Mouse (Mus musculus): ENCODE results near the gene Tmem50b. TPM values are rescaled to one million over a fixed set of nuclear protein-coding genes. Genes with fewer than 3 reads are reported as not detected.

The Tmem50b gene
- polyA plus RNA-seq, 1 experiment from 2014 or later: 48.7 TPM

- Histone ChIP-seq H3K4me1 (ENCODE audit: control insufficient read depth, insufficient read depth, low read length) (no peaks in the 10 kb centered on the region), H3K4me3 (replicated peaks; ENCODE audit: low read length) (no peak overlapping the region), H3K27ac (ENCODE audit: low read length) (no peak overlapping the region), H3K36me3 (ENCODE audit: control insufficient read depth, insufficient read depth, low read length) (no peaks in the 10 kb centered on the region), H3K4me2 (ENCODE audit: low read depth, low read length) (no peak overlapping the region), H3K27me3 (ENCODE audit: control insufficient read depth, insufficient read depth, low read length) (no peaks in the 10 kb centered on the region), H3K9me3 (replicated peaks; ENCODE audit: control insufficient read depth, low read length) (no peaks in the 10 kb centered on the region), H3K9ac (ENCODE audit: low read length) (no peak overlapping the region)
- no peak for ATAC-seq (ENCODE audit: insufficient read depth, low FRiP score)
- WGBS: 88% methylated on average over 6 of the region's 6 CpGs
Observed at GRCm38 (mm10) chr16:91586244-91586643, 11.4 kb downstream of the Tmem50b start.

GRCm38 (mm10) chr16:91585617-91586016 lies 12.0 kb downstream of the Tmem50b start:
- H3K4me3 ChIP-seq (replicated peaks; ENCODE audit: low read length): no peak overlapping the region
- WGBS: 82% methylated on average over 5 of the region's 5 CpGs

GRCm38 (mm10) chr16:91582307-91582706 lies 15.3 kb downstream of the Tmem50b start:
- ATAC-seq (ENCODE audit: insufficient read depth, low FRiP score): no peak
- Histone ChIP-seq H3K4me3 (replicated peaks; ENCODE audit: low read length) (no peak overlapping the region), H3K4me1 (ENCODE audit: control insufficient read depth, insufficient read depth, low read length) (no peaks in the 10 kb centered on the region), H3K27me3 (ENCODE audit: control insufficient read depth, insufficient read depth, low read length) (no peaks in the 10 kb centered on the region), H3K27ac (ENCODE audit: low read length) (no peak overlapping the region), H3K9ac (ENCODE audit: low read length) (no peak overlapping the region), H3K36me3 (ENCODE audit: control insufficient read depth, insufficient read depth, low read length) (no peaks in the 10 kb centered on the region), H3K9me3 (replicated peaks; ENCODE audit: control insufficient read depth, low read length) (no peaks in the 10 kb centered on the region), H3K4me2 (ENCODE audit: low read depth, low read length) (no peak overlapping the region)
- 74% methylated on average over 2 of the region's 2 CpGs for WGBS

More at GRCm38 (mm10) chr16:91585617-91586016, 12.0 kb downstream of the Tmem50b start:
- Histone ChIP-seq H3K27me3 (ENCODE audit: control insufficient read depth, insufficient read depth, low read length) (no peaks in the 10 kb centered on the region), H3K36me3 (ENCODE audit: control insufficient read depth, insufficient read depth, low read length) (no peaks in the 10 kb centered on the region), H3K9me3 (replicated peaks; ENCODE audit: control insufficient read depth, low read length) (no peaks in the 10 kb centered on the region), H3K4me1 (ENCODE audit: control insufficient read depth, insufficient read depth, low read length) (no peaks in the 10 kb centered on the region), H3K4me2 (ENCODE audit: low read depth, low read length) (no peak overlapping the region), H3K27ac (ENCODE audit: low read length) (no peak overlapping the region), H3K9ac (ENCODE audit: low read length) (no peak overlapping the region)
- ATAC-seq (ENCODE audit: insufficient read depth, low FRiP score): no peak

GRCm38 (mm10) chr16:91578980-91579720 lies 18.4 kb downstream of the Tmem50b start:
- ATAC-seq (ENCODE audit: insufficient read depth, low FRiP score): no peak

GRCm38 (mm10) chr16:91575151-91575550 lies 22.4 kb downstream of the Tmem50b start:
- no peak overlapping the region for H3K4me2 ChIP-seq (ENCODE audit: low read depth, low read length)
- H3K4me1 ChIP-seq (ENCODE audit: control insufficient read depth, insufficient read depth, low read length): no peaks in the 10 kb centered on the region
- no peaks in the 10 kb centered on the region for H3K36me3 ChIP-seq (ENCODE audit: control insufficient read depth, insufficient read depth, low read length)
- no peak overlapping the region for H3K9ac ChIP-seq (ENCODE audit: low read length)
- H3K27ac ChIP-seq (ENCODE audit: low read length): no peak overlapping the region
- no peaks in the 10 kb centered on the region for H3K9me3 ChIP-seq (replicated peaks; ENCODE audit: control insufficient read depth, low read length)
- no peak overlapping the region for H3K4me3 ChIP-seq (replicated peaks; ENCODE audit: low read length)
- H3K27me3 ChIP-seq (ENCODE audit: control insufficient read depth, insufficient read depth, low read length): no peaks in the 10 kb centered on the region
- no peak for ATAC-seq (ENCODE audit: insufficient read depth, low FRiP score)
- 69% methylated on average over 13 of the region's 13 CpGs for WGBS

More at GRCm38 (mm10) chr16:91578980-91579720, 18.4 kb downstream of the Tmem50b start:
- Histone ChIP-seq H3K27me3 (ENCODE audit: control insufficient read depth, insufficient read depth, low read length) (no peaks in the 10 kb centered on the region), H3K4me1 (ENCODE audit: control insufficient read depth, insufficient read depth, low read length) (no peaks in the 10 kb centered on the region), H3K36me3 (ENCODE audit: control insufficient read depth, insufficient read depth, low read length) (no peaks in the 10 kb centered on the region), H3K4me3 (replicated peaks; ENCODE audit: low read length) (no peak overlapping the region), H3K9ac (ENCODE audit: low read length) (no peak overlapping the region), H3K27ac (ENCODE audit: low read length) (no peak overlapping the region), H3K9me3 (replicated peaks; ENCODE audit: control insufficient read depth, low read length) (no peaks in the 10 kb centered on the region), H3K4me2 (ENCODE audit: low read depth, low read length) (no peak overlapping the region)
- WGBS: 83% methylated on average over 14 of the region's 14 CpGs

GRCm38 (mm10) chr16:91571105-91571504 lies 26.5 kb downstream of the Tmem50b start:
- no peak overlapping the region for H3K4me2 ChIP-seq (ENCODE audit: low read depth, low read length)
- WGBS: 57% methylated on average over 3 of the region's 3 CpGs
- H3K4me1 ChIP-seq (ENCODE audit: control insufficient read depth, insufficient read depth, low read length): no peaks in the 10 kb centered on the region
- no peak overlapping the region for H3K4me3 ChIP-seq (replicated peaks; ENCODE audit: low read length)
- no peak overlapping the region for H3K9ac ChIP-seq (ENCODE audit: low read length)
- H3K27me3 ChIP-seq (ENCODE audit: control insufficient read depth, insufficient read depth, low read length): no peaks in the 10 kb centered on the region
- no peaks in the 10 kb centered on the region for H3K36me3 ChIP-seq (ENCODE audit: control insufficient read depth, insufficient read depth, low read length)
- no peak for ATAC-seq (ENCODE audit: insufficient read depth, low FRiP score)
- no peak overlapping the region for H3K27ac ChIP-seq (ENCODE audit: low read length)
- H3K9me3 ChIP-seq (replicated peaks; ENCODE audit: control insufficient read depth, low read length): no peaks in the 10 kb centered on the region

GRCm38 (mm10) chr16:91568960-91569359 lies 28.6 kb downstream of the Tmem50b start:
- H3K9me3 ChIP-seq (replicated peaks; ENCODE audit: control insufficient read depth, low read length): no peaks in the 10 kb centered on the region
- ATAC-seq (ENCODE audit: insufficient read depth, low FRiP score): no peak
- H3K27ac ChIP-seq (ENCODE audit: low read length): no peak overlapping the region
- no peak overlapping the region for H3K9ac ChIP-seq (ENCODE audit: low read length)
- WGBS: 87% methylated on average over 10 of the region's 10 CpGs
- H3K4me1 ChIP-seq (ENCODE audit: control insufficient read depth, insufficient read depth, low read length): no peaks in the 10 kb centered on the region
- no peaks in the 10 kb centered on the region for H3K27me3 ChIP-seq (ENCODE audit: control insufficient read depth, insufficient read depth, low read length)
- H3K4me2 ChIP-seq (ENCODE audit: low read depth, low read length): no peak overlapping the region
- peaks cover 3% of the 10 kb centered on the region; the same call in 1 of the 2 replicates for H3K36me3 ChIP-seq (ENCODE audit: control insufficient read depth, insufficient read depth, low read length)
- no peak overlapping the region for H3K4me3 ChIP-seq (replicated peaks; ENCODE audit: low read length)

- H3K27ac ChIP-seq (ENCODE audit: low read length): no peak overlapping the region
- ATAC-seq (ENCODE audit: insufficient read depth, low FRiP score): no peak
- H3K9ac ChIP-seq (ENCODE audit: low read length): no peak overlapping the region
- H3K36me3 ChIP-seq (ENCODE audit: control insufficient read depth, insufficient read depth, low read length): peaks cover 14% of the 10 kb centered on the region
- 72% methylated on average over 7 of the region's 7 CpGs for WGBS
- no peak overlapping the region for H3K4me2 ChIP-seq (ENCODE audit: low read depth, low read length)
- H3K9me3 ChIP-seq (replicated peaks; ENCODE audit: control insufficient read depth, low read length): no peaks in the 10 kb centered on the region
- H3K4me3 ChIP-seq (replicated peaks; ENCODE audit: low read length): no peak overlapping the region
- no peaks in the 10 kb centered on the region for H3K27me3 ChIP-seq (ENCODE audit: control insufficient read depth, insufficient read depth, low read length)
- no peaks in the 10 kb centered on the region for H3K4me1 ChIP-seq (ENCODE audit: control insufficient read depth, insufficient read depth, low read length)
Observed at GRCm38 (mm10) chr16:91566002-91566401, 31.6 kb downstream of the Tmem50b start.

GRCm38 (mm10) chr16:91565292-91565951 lies 32.2 kb downstream of the Tmem50b start:
- ATAC-seq (ENCODE audit: insufficient read depth, low FRiP score): no peak
- H3K27ac ChIP-seq (ENCODE audit: low read length): no peak overlapping the region

More at GRCm38 (mm10) chr16:91565292-91565951, 32.2 kb downstream of the Tmem50b start:
- no peak overlapping the region for H3K9ac ChIP-seq (ENCODE audit: low read length)
- no peaks in the 10 kb centered on the region for H3K4me1 ChIP-seq (ENCODE audit: control insufficient read depth, insufficient read depth, low read length)
- H3K9me3 ChIP-seq (replicated peaks; ENCODE audit: control insufficient read depth, low read length): no peaks in the 10 kb centered on the region
- H3K4me3 ChIP-seq (replicated peaks; ENCODE audit: low read length): no peak overlapping the region
- peaks cover 14% of the 10 kb centered on the region for H3K36me3 ChIP-seq (ENCODE audit: control insufficient read depth, insufficient read depth, low read length)
- no peak overlapping the region for H3K4me2 ChIP-seq (ENCODE audit: low read depth, low read length)
- 60% methylated on average over 9 of the region's 9 CpGs for WGBS
- H3K27me3 ChIP-seq (ENCODE audit: control insufficient read depth, insufficient read depth, low read length): no peaks in the 10 kb centered on the region

Measured in stomach, embryonic 16.5 days (tissue).